Mouse (Mus musculus) cerebellum, adult 8-10 months (tissue): ENCODE measurements around the gene Olfr355.

ENCODE experiments used
- DNase-seq: peaks from one replicate; pipeline ENCODE4 v3.0.0; 2022

Olfr355 gene

GRCm38 (mm10) chr2:36928797-36929196, at the start of gene Olfr355:
Olfr355 (minus strand) TSS chr2:36928897.
- DNase-seq: no peak

GRCm38 (mm10) chr2:36936821-36937220, 8.1 kb upstream of the Olfr355 start, which contains the start of gene Olfr356:
Olfr356 (plus strand) TSS chr2:36937121.
- no peak for DNase-seq

DNA sequence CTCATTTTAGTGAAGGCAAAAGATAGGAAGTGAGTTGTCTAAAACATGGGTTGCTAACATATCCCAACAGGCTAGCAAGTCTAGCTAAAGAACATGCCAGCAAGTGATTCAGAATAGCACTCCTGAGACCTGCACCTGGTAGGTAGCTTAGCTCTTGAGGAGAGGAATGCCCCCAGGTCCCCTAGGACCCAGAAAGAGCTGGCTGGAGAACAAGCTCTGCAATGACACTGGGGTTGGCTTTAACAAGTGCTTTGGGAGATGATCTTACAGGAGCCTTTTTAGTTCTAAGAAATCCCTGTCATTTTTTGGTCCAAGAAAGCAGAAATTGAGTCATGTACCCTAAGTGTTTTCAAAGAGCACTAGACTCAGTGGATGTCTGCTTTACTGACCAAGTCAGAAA, 23.3 kb downstream of the Olfr355 start, which contains the start of gene Olfr354:
Olfr354 (plus strand) TSS at position 301 of the 400 bp plus-strand sequence.
- DNase-seq: no peak

DNA sequence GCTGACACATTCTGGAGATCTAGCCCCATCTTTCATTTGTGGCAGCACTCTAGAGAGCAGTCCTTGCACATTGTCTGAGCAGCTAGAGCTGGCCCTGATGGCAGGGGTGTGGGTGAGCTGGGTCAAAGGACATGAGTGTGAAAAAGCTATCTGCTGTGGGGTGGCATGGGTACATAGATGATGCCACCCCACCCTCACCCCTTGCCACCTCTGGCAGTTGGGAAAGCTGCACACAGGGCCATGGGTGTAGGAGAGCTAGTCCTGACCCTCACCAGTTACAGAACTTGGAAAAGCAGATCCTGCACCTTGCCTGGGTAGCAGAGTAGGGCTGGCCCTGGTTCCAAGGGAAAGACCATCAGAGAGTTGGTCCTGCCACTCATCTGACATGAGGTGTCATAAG, 31.6 kb downstream of the Olfr355 start:
- DNase-seq: no peak

DNA sequence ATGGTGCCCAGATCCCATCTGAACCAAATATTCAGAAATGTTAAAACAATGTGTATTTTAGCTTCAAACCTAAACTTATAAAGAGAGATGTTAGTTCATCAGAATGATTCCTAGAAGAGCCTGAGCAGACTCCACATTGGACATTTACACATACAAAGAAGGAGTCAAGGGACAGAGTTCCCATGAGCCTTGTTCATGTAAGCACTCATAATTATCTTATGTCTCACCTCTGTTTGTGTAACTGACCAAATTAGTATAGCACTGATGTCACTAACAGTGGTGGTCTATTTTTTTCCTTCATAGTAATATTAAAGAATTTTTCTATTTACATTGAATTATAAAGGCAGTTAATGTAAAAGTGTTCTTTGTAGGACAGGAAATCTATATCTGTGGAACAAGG, 35.9 kb downstream of the Olfr355 start, which contains the start of gene Olfr353:
Olfr353 (minus strand) TSS at position 101 of the 400 bp plus-strand sequence.
- DNase-seq: no peak
